Mouse (Mus musculus) midbrain, embryonic 11.5 days (tissue): Measurements from ENCODE around the gene 9530068E07Rik. TPM values are rescaled to one million over a fixed set of nuclear protein-coding genes. Genes with fewer than 3 reads are reported as not detected.

Experiments used
- ATAC-seq: fragments of 200-750 bp; cut with Nextera tagmentation; 2 replicates; pipeline ENCODE4 v1.8.0; 2017; ENCODE audit warnings: moderate TSS enrichment, moderate library complexity; ENCODE audit not compliant: low FRiP score
- DNase-seq: peaks from one replicate; pipeline ENCODE4 v3.0.0; 2015; ENCODE audit warnings: low spot score; ENCODE audit errors: missing footprints
- H3K27ac ChIP-seq: fragments of 300-500 bp; sonication (generic); 2 replicates; pipeline ENCODE4 v1.5.1; 2014; ENCODE audit warnings: low read depth, low read length
- H3K27me3 ChIP-seq: fragments of 300-500 bp; sonication (generic); 2 replicates; pipeline ENCODE4 v1.6.1; 2014; ENCODE audit warnings: mild to moderate bottlenecking, low read length, moderate library complexity, mixed read lengths; ENCODE audit not compliant: control insufficient read depth, insufficient read depth
- H3K36me3 ChIP-seq: fragments of 300-500 bp; sonication (generic); 2 replicates; pipeline ENCODE4 v1.6.1; 2014; ENCODE audit warnings: mild to moderate bottlenecking, low read length, moderate library complexity, mixed read lengths; ENCODE audit not compliant: control insufficient read depth, insufficient read depth
- H3K4me1 ChIP-seq: fragments of 300-500 bp; sonication (generic); 2 replicates; pipeline ENCODE4 v1.6.1; 2014; ENCODE audit warnings: low read length; ENCODE audit not compliant: control insufficient read depth, insufficient read depth
- H3K4me2 ChIP-seq: fragments of 300-500 bp; sonication (generic); 2 replicates; pipeline ENCODE4 v1.6.1; 2014; ENCODE audit warnings: mild to moderate bottlenecking, moderate library complexity
- H3K4me3 ChIP-seq: fragments of 300-500 bp; sonication (generic); 2 replicates; pipeline ENCODE4 v1.5.1; 2014; ENCODE audit warnings: low read depth, low read length
- H3K9ac ChIP-seq: fragments of 300-500 bp; sonication (generic); 2 replicates; pipeline ENCODE4 v1.6.1; 2014; ENCODE audit warnings: low read length
- H3K9me3 ChIP-seq: fragments of 300-500 bp; sonication (generic); 2 replicates; pipeline ENCODE4 v1.6.1; 2016; ENCODE audit warnings: low read length; ENCODE audit not compliant: control insufficient read depth
- WGBS: fragments of 180-500 bp; shearing (Covaris S2); extraction: QIAGEN DNeasy Blood & Tissue Kit; methylation state at CpG from one replicate; pipeline ENCODE4 v1.1.7; 2014; 5-methylcytosine and 5-hydroxymethylcytosine counted together
- polyA plus RNA-seq: library from polyadenylated mRNA; unstranded; fragments of >200 nt; fragmentation: Nextera tagmentation; extraction: Ambion mirVana; gene quantifications from 2 replicates; pipeline ENCODE4 v1.2.1, GENCODE M21; 2014

Gene 9530068E07Rik
- polyA plus RNA-seq, 1 experiment from 2014 or later: 178 TPM

GRCm38 (mm10) chr11:52402566-52402965, 6.3 kb downstream of the 9530068E07Rik start:
- H3K36me3 ChIP-seq: peaks cover 12% of the 10 kb centered on the region
- no peak overlapping the region for H3K4me3 ChIP-seq
- H3K9ac ChIP-seq: no peak overlapping the region
- H3K27ac ChIP-seq: no peak overlapping the region
- no peaks in the 10 kb centered on the region for H3K4me1 ChIP-seq
- H3K4me2 ChIP-seq: no peak overlapping the region
- ATAC-seq (no peak), DNase-seq (no peak)
- WGBS: 55% methylated on average over 1 of the region's 1 CpGs
- H3K27me3 ChIP-seq: no peaks in the 10 kb centered on the region
- no peaks in the 10 kb centered on the region for H3K9me3 ChIP-seq

GRCm38 (mm10) chr11:52404209-52404608, 8.0 kb downstream of the 9530068E07Rik start:
- ATAC-seq: no peak
- Histone ChIP-seq H3K36me3 (peaks cover 12% of the 10 kb centered on the region), H3K4me3 (no peak overlapping the region), H3K4me2 (no peak overlapping the region), H3K27me3 (no peaks in the 10 kb centered on the region), H3K27ac (no peak overlapping the region), H3K9ac (no peak overlapping the region), H3K9me3 (no peaks in the 10 kb centered on the region), H3K4me1 (no peaks in the 10 kb centered on the region)
- DNase-seq: no peak
- WGBS: 93% methylated on average over 5 of the region's 5 CpGs

GRCm38 (mm10) chr11:52405196-52405688, 9.0 kb downstream of the 9530068E07Rik start:
- peak; percentile 84 for DNase-seq
- Histone ChIP-seq H3K27me3 (no peaks in the 10 kb centered on the region), H3K36me3 (peaks cover 12% of the 10 kb centered on the region), H3K4me3 (no peak overlapping the region), H3K4me2 (no peak overlapping the region), H3K27ac (no peak overlapping the region), H3K4me1 (no peaks in the 10 kb centered on the region), H3K9me3 (no peaks in the 10 kb centered on the region), H3K9ac (no peak overlapping the region)
- WGBS: 67% methylated on average over 9 of the region's 9 CpGs
- ATAC-seq: no peak

GRCm38 (mm10) chr11:52409316-52409715, 13.1 kb downstream of the 9530068E07Rik start:
- peak; percentile 69 for DNase-seq
- 87% methylated on average over 5 of the region's 5 CpGs for WGBS

GRCm38 (mm10) chr11:52418358-52418757, 22.1 kb downstream of the 9530068E07Rik start:
- Histone ChIP-seq H3K27me3 (no peaks in the 10 kb centered on the region), H3K4me1 (no peaks in the 10 kb centered on the region), H3K9ac (no peak overlapping the region), H3K4me3 (no peak overlapping the region), H3K4me2 (no peak overlapping the region), H3K9me3 (no peaks in the 10 kb centered on the region), H3K36me3 (no peaks in the 10 kb centered on the region), H3K27ac (no peak overlapping the region)
- DNase-seq (peak; percentile 12), ATAC-seq (no peak)
- WGBS: 88% methylated on average over 5 of the region's 5 CpGs

More at GRCm38 (mm10) chr11:52409316-52409715, 13.1 kb downstream of the 9530068E07Rik start:
- H3K9ac ChIP-seq: no peak overlapping the region
- no peak overlapping the region for H3K4me2 ChIP-seq
- peaks cover 12% of the 10 kb centered on the region for H3K36me3 ChIP-seq
- no peaks in the 10 kb centered on the region for H3K9me3 ChIP-seq
- no peaks in the 10 kb centered on the region for H3K27me3 ChIP-seq
- H3K4me1 ChIP-seq: no peaks in the 10 kb centered on the region
- ATAC-seq: no peak
- H3K27ac ChIP-seq: no peak overlapping the region
- H3K4me3 ChIP-seq: no peak overlapping the region

- Histone ChIP-seq H3K27me3 (no peaks in the 10 kb centered on the region), H3K9ac (no peak overlapping the region), H3K4me3 (no peak overlapping the region), H3K4me2 (no peak overlapping the region), H3K9me3 (no peaks in the 10 kb centered on the region), H3K4me1 (no peaks in the 10 kb centered on the region), H3K27ac (no peak overlapping the region), H3K36me3 (no peaks in the 10 kb centered on the region)
- WGBS: 54% methylated on average over 5 of the region's 5 CpGs
- DNase-seq (no peak), ATAC-seq (no peak)
Observed at GRCm38 (mm10) chr11:52419246-52419645, 23.0 kb downstream of the 9530068E07Rik start.

- Histone ChIP-seq H3K4me2 (no peak overlapping the region), H3K4me1 (no peaks in the 10 kb centered on the region), H3K9me3 (no peaks in the 10 kb centered on the region), H3K36me3 (no peaks in the 10 kb centered on the region), H3K9ac (no peak overlapping the region), H3K27me3 (no peaks in the 10 kb centered on the region), H3K27ac (no peak overlapping the region), H3K4me3 (no peak overlapping the region)
- DNase-seq (peak; percentile 31), ATAC-seq (no peak)
- 85% methylated on average over 7 of the region's 7 CpGs for WGBS
Observed at GRCm38 (mm10) chr11:52419861-52420260, 23.6 kb downstream of the 9530068E07Rik start.

GRCm38 (mm10) chr11:52420296-52421052, 24.2 kb downstream of the 9530068E07Rik start:
- no peak for ATAC-seq
- H3K4me1 ChIP-seq: no peaks in the 10 kb centered on the region
- H3K4me2 ChIP-seq: no peak overlapping the region
- H3K27ac ChIP-seq: no peak overlapping the region
- WGBS: 85% methylated on average over 12 of the region's 12 CpGs
- H3K4me3 ChIP-seq: no peak overlapping the region
- H3K9me3 ChIP-seq: no peaks in the 10 kb centered on the region
- H3K9ac ChIP-seq: no peak overlapping the region
- no peaks in the 10 kb centered on the region for H3K27me3 ChIP-seq
- H3K36me3 ChIP-seq: no peaks in the 10 kb centered on the region
- DNase-seq: peak; percentile 78

- no peaks in the 10 kb centered on the region for H3K36me3 ChIP-seq
- no peak overlapping the region for H3K27ac ChIP-seq
- H3K27me3 ChIP-seq: no peaks in the 10 kb centered on the region
- no peak overlapping the region for H3K9ac ChIP-seq
- no peaks in the 10 kb centered on the region for H3K9me3 ChIP-seq
- no peak overlapping the region for H3K4me2 ChIP-seq
- H3K4me1 ChIP-seq: no peaks in the 10 kb centered on the region
- 42% methylated on average over 12 of the region's 12 CpGs for WGBS
- DNase-seq (peak; percentile 98), ATAC-seq (no peak)
- no peak overlapping the region for H3K4me3 ChIP-seq
Observed at GRCm38 (mm10) chr11:52421053-52421778, 25.0 kb downstream of the 9530068E07Rik start.
